Mouse (Mus musculus) kidney, postnatal 0 days (tissue): ENCODE data around the gene Atp1a2. TPM values are rescaled to one million over a fixed set of nuclear protein-coding genes. Genes with fewer than 3 reads are reported as not detected.
A peak's percentile ranks its signal among the peaks of the same experiment; 100 is the strongest.

Experiments used
- ATAC-seq: fragments of 200-750 bp; cut with Nextera tagmentation; replicated peaks from 2 replicates; pipeline ENCODE4 v1.8.0; 2017; ENCODE audit warnings: low read depth, moderate number of reproducible peaks, moderate TSS enrichment, moderate library complexity; ENCODE audit not compliant: low FRiP score
- DNase-seq: peaks from one replicate; pipeline ENCODE4 v3.0.0-alpha.2; 2016; ENCODE audit warnings: low spot score
- H3K27ac ChIP-seq: fragments of 300-500 bp; sonication (generic); 2 replicates; pipeline ENCODE4 v1.5.1; 2014; ENCODE audit warnings: mild to moderate bottlenecking
- H3K27me3 ChIP-seq: fragments of 300-500 bp; sonication (generic); 2 replicates; pipeline ENCODE4 v1.6.1; 2014; ENCODE audit warnings: low read length, mixed read lengths; ENCODE audit not compliant: insufficient read depth
- H3K36me3 ChIP-seq: fragments of 300-500 bp; sonication (generic); 2 replicates; pipeline ENCODE4 v1.6.1; 2014; ENCODE audit warnings: low read length, mixed read lengths; ENCODE audit not compliant: insufficient read depth
- H3K4me1 ChIP-seq: fragments of 300-500 bp; sonication (generic); replicated peaks from 2 replicates; pipeline ENCODE4 v1.6.1; 2014; ENCODE audit warnings: antibody characterized with exemption, low read length, mixed read lengths; ENCODE audit not compliant: insufficient read depth
- H3K4me2 ChIP-seq: fragments of 300-500 bp; sonication (generic); 2 replicates; pipeline ENCODE4 v1.6.1; 2014; ENCODE audit warnings: mild to moderate bottlenecking, low read length, moderate library complexity, mixed read lengths
- H3K4me3 ChIP-seq: fragments of 300-500 bp; sonication (generic); replicated peaks from 2 replicates; pipeline ENCODE4 v1.5.1; 2014; ENCODE audit warnings: low read depth, low read length
- H3K9ac ChIP-seq: fragments of 300-500 bp; sonication (generic); 2 replicates; pipeline ENCODE4 v1.6.1; 2014; ENCODE audit warnings: low read depth, low read length
- H3K9me3 ChIP-seq: fragments of 300-500 bp; sonication (generic); replicated peaks from 2 replicates; pipeline ENCODE4 v1.6.1; 2016; ENCODE audit warnings: low read length, inconsistent platforms, mixed read lengths
- CTCF ChIP-seq: IDR thresholded peaks from 2 replicates; pipeline ENCODE4 v1.5.1; 2016; ENCODE audit warnings: antibody characterized with exemption, low read depth, mild to moderate bottlenecking, moderate library complexity
- WGBS: fragments of 180-500 bp; shearing (Covaris S2); extraction: QIAGEN DNeasy Blood & Tissue Kit; methylation state at CpG from one replicate; pipeline ENCODE4 v1.1.7; 2014; 5-methylcytosine and 5-hydroxymethylcytosine counted together
- polyA plus RNA-seq: library from polyadenylated mRNA; unstranded; fragments of >200 nt; fragmentation: Nextera tagmentation; extraction: Ambion mirVana; gene quantifications from 2 replicates; pipeline ENCODE4 v1.2.1, GENCODE M21; 2015

Gene Atp1a2
- polyA plus RNA-seq, 1 experiment from 2014 or later = 1.6 TPM

DNA sequence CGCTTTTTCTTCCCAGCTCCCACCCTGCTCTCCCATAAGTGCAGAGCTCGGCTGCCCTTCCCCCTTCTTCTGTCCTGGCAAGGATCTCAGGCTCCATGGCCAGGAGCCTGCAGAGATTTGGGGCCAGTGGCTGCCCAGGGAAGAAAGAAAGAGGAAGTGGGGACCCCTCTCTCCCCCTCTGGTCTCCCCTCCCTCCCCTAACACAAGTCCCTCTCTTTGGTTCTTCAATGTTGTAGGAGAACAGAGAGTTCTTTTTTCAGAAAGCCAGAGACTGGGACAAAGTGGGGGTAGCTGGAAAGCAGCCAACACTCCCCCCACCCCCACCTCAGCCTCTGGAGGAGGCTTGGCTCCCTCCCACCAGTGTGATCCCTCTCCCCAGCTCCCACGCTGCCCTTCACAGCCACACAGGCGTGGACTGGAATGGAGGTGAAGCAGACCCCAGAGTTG is 2.1 kb downstream of the Atp1a2 start:
- Histone ChIP-seq H3K4me2 (no peak overlapping the region), H3K4me1 (0 out of 2 replicates have a peak, but pooled peaks cover 7% of the 10 kb centered on the region), H3K9me3 (no peaks in the 10 kb centered on the region), H3K27ac (no peak overlapping the region), H3K27me3 (no peaks in the 10 kb centered on the region), H3K36me3 (no peaks in the 10 kb centered on the region), H3K4me3 (no peak overlapping the region), H3K9ac (no peak overlapping the region)
- ATAC-seq = 0 out of 2 replicates have a peak, but pooled peaks have one; percentile 3
- TF ChIP-seq CTCF = no peak
- no peak for DNase-seq
- 58% methylated on average over 4 of the region's 4 CpGs for WGBS

DNA sequence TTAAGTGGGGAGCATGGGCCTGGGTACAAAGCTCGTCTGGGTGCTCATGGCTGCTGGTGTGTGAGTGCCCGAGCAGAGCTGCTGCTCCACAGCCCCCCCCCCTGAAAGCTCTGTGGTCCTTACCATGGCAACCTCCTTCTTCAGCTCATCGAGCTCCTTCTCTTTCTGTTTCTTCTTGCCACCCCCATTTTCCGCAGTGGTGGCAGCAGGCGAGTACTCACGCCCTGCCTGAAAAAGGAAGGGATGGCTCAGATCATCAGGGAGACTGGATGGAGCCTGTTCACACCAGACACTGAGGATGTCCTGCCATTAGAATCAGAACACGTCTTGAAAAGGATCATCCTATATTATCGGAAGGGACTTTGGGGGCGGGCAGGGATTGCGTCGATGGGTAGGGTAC is 4.4 kb downstream of the Atp1a2 start:
- ATAC-seq = no peak
- H3K27ac ChIP-seq = no peak overlapping the region
- H3K4me1 ChIP-seq = 0 out of 2 replicates have a peak, but pooled peaks cover 7% of the 10 kb centered on the region
- H3K9me3 ChIP-seq = no peaks in the 10 kb centered on the region
- H3K27me3 ChIP-seq = no peaks in the 10 kb centered on the region
- no peak overlapping the region for H3K4me3 ChIP-seq
- 92% methylated on average over 11 of the region's 11 CpGs for WGBS
- no peak overlapping the region for H3K9ac ChIP-seq
- TF ChIP-seq CTCF = no peak
- H3K36me3 ChIP-seq = no peaks in the 10 kb centered on the region
- DNase-seq = no peak
- no peak overlapping the region for H3K4me2 ChIP-seq

DNA sequence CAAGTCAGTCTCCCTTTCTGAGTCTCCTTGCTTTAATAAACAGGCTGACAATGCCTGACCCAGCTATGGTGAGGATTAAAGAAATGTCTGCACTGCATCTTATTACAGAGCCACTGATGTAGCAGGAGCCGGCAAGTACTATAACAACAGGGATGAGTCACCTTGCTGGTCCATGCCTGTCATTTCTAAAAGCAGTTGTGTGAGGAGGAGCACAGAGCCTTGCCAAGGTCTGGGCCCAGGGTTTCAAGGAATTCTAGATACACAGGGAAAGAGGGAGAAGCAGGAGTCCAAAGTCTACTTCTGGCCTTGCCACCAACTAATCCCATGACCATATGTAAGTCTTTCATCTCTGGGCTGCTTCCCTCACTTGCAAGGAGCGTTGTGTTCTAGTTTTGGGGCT is 5.0 kb downstream of the Atp1a2 start:
- no peak overlapping the region for H3K4me3 ChIP-seq
- H3K36me3 ChIP-seq = no peaks in the 10 kb centered on the region
- TF ChIP-seq CTCF = no peak
- no peak overlapping the region for H3K9ac ChIP-seq
- no peak overlapping the region for H3K4me2 ChIP-seq
- H3K27ac ChIP-seq = no peak overlapping the region
- DNase-seq (no peak), ATAC-seq (no peak)
- H3K4me1 ChIP-seq = 0 out of 2 replicates have a peak, but pooled peaks cover 7% of the 10 kb centered on the region
- WGBS = 76% methylated on average over 2 of the region's 2 CpGs
- H3K9me3 ChIP-seq = no peaks in the 10 kb centered on the region
- no peaks in the 10 kb centered on the region for H3K27me3 ChIP-seq

DNA sequence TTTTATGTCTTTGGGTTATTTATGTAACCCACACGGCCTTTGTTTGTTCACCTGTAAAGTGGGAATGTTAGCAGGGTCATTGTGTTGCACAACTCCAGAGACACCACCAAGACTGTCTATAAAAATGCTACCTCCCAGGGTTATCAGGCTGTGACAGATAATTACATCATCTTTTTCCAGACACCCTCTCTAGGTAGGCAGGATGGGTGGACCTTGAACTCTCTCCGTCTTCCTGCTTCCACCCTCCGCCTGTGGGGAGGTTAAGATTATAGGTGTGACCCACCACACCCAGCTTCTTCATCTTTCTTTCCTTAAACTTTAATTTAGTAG is 8.3 kb downstream of the Atp1a2 start:
- no peaks in the 10 kb centered on the region for H3K36me3 ChIP-seq
- H3K9me3 ChIP-seq = no peaks in the 10 kb centered on the region
- H3K27ac ChIP-seq = no peak overlapping the region
- H3K27me3 ChIP-seq = no peaks in the 10 kb centered on the region
- TF ChIP-seq CTCF = no peak
- DNase-seq (no peak), ATAC-seq (no peak)
- 58% methylated on average over 3 of the region's 3 CpGs for WGBS
- H3K4me3 ChIP-seq = no peak overlapping the region
- H3K4me2 ChIP-seq = no peak overlapping the region
- 0 out of 2 replicates have a peak, but pooled peaks cover 5% of the 10 kb centered on the region for H3K4me1 ChIP-seq
- H3K9ac ChIP-seq = no peak overlapping the region

DNA sequence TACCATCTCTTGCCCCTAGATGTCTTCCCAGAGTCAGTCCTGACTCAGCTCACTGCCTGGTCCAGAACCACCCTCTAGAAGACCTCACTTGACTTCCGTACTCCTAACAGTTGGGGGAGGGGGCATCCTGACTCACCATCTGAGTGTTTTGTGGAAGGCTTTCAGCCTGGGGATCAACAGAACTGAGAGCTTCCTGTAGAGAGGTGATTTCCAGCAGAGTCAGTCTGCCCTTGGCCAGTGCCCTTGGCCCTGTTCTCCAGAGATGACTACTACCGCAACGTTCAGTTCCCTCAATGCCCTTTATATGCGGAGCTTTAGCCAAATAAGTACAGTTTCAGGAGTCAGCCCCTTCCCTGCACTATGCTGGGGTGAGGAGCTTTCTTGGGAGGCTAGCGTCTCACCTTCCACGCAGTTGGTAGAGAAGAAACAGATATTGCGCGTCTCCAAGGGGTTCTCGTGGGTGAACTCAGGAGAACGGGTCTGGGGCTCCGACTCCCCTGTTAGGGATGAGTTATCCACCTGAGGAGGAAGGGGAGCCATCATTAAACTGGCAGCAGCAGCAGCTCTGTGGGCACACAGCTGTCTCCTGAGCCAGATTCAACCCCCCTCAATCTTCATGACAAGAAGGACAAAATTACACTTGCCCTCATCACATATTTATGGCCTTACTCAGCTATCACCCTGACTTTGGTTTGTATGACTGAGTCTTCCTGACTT is 8.8 kb downstream of the Atp1a2 start:
- WGBS = 78% methylated on average over 11 of the region's 11 CpGs

DNA sequence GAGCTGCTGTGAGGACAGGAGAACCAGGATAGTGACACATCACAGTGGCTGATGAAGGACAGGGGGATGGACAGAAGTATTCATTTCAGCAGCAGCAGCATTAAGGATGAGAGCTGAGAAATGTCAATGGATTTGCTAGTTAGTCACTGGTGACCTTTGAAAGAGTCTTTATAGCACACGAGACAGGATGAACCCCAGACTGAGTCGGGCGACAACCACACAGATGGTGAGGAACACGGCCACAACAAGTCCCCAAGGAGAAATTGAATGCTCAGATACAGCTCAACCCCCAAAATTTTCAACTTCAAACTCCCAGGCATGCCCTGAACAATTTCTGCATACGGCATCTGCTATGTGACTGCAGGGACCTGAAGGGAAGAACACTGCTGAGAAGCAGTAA is 11.1 kb downstream of the Atp1a2 start:
- no peak for ATAC-seq
- WGBS = 82% methylated on average over 5 of the region's 5 CpGs
- Histone ChIP-seq H3K9me3 (no peaks in the 10 kb centered on the region), H3K9ac (no peak overlapping the region), H3K27me3 (no peaks in the 10 kb centered on the region), H3K4me2 (no peak overlapping the region), H3K36me3 (no peaks in the 10 kb centered on the region), H3K4me1 (no peaks in the 10 kb centered on the region), H3K27ac (no peak overlapping the region), H3K4me3 (no peak overlapping the region)
- TF ChIP-seq CTCF = no peak
- no peak for DNase-seq

More for the DNA sequence above, 8.8 kb downstream of the Atp1a2 start:
- H3K27ac ChIP-seq = no peak overlapping the region
- 0 out of 2 replicates have a peak, but pooled peaks cover 5% of the 10 kb centered on the region for H3K4me1 ChIP-seq
- H3K4me3 ChIP-seq = no peak overlapping the region
- no peaks in the 10 kb centered on the region for H3K27me3 ChIP-seq
- no peaks in the 10 kb centered on the region for H3K36me3 ChIP-seq
- DNase-seq (no peak), ATAC-seq (no peak)
- no peak overlapping the region for H3K9ac ChIP-seq
- TF ChIP-seq CTCF = no peak
- H3K4me2 ChIP-seq = no peak overlapping the region
- H3K9me3 ChIP-seq = no peaks in the 10 kb centered on the region

DNA sequence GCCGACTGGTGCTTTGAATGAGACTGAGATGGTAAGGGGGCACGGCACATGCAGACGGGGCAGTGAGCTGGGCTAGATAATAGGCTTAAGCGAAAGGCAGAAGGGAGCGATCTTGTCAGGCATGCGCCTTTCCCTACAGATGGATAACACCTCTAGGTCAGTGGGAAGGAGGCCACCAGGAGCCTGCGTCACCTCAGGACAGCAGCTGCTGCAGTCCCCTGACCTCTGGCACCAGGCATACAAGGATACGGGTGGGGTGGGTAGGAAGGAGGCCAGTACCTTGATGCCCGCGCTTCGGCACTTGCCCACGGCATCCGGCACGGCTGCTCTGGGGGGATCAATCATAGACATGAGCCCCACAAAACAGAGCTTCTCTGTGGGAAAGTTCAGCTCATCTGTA is 13.6 kb downstream of the Atp1a2 start:
- Histone ChIP-seq H3K9ac (no peak overlapping the region), H3K36me3 (no peaks in the 10 kb centered on the region)
- no peak for ATAC-seq

More for the DNA sequence above, 13.6 kb downstream of the Atp1a2 start:
- TF ChIP-seq CTCF = no peak
- no peaks in the 10 kb centered on the region for H3K27me3 ChIP-seq
- no peak overlapping the region for H3K27ac ChIP-seq
- H3K4me2 ChIP-seq = no peak overlapping the region
- DNase-seq = no peak
- no peaks in the 10 kb centered on the region for H3K4me1 ChIP-seq
- H3K4me3 ChIP-seq = no peak overlapping the region
- no peaks in the 10 kb centered on the region for H3K9me3 ChIP-seq
- 91% methylated on average over 14 of the region's 14 CpGs for WGBS
